Mouse (Mus musculus): ENCODE data around the gene Myo16. TPM values are rescaled to one million over a fixed set of nuclear protein-coding genes. Genes with fewer than 3 reads are reported as not detected.

Myo16 gene
- total and polyA plus RNA-seq, 3 experiments: not detected

DNA sequence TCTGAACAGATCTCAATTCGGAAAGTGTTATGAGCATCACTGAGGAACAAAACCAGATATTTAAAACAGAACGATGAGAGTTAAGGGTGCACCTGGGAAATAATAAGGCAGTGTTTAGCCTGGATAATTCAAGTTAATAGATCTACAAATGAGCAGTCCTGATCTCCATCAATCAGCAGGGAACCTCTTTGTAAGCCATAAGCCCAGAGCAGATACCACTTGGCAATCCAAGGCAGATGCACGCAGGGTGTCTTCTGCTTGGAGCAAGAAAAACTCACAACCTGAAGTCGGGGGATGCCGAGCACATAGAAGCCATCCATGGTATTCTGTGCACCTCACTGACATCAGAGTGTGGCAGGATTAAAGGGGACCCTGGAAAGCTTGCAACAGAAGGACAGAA is 31.0 kb upstream of the Myo16 start:
- no peak for DNase-seq (ENCODE audit: low read depth, low spot score)
- Histone ChIP-seq H3K4me1 (ENCODE audit: control insufficient read depth in 1 of 2, insufficient read depth in 2 of 2, low read length in 2 of 2) (no peaks in the 10 kb centered on the region), H3K9ac (ENCODE audit: control insufficient read depth, low read depth, low read length, poor library complexity, severe bottlenecking) (no peak overlapping the region), H3K79me2 (ENCODE audit: control insufficient read depth, insufficient read depth, low read length, poor library complexity) (no peaks in the 10 kb centered on the region), H3K36me3 (ENCODE audit: control insufficient read depth in 1 of 2, insufficient read depth in 2 of 2, low read length in 2 of 2) (no peaks in the 10 kb centered on the region), H3K27me3 (ENCODE audit: control insufficient read depth in 1 of 2, insufficient read depth in 2 of 2, low read length in 2 of 2) (no peaks in the 10 kb centered on the region; a peak in 1 of 4 replicates), H3K9me3 (replicated peaks; ENCODE audit: insufficient read depth, low read length) (no peaks in the 10 kb centered on the region), H3K4me3 (ENCODE audit: control insufficient read depth in 1 of 2, insufficient read depth in 1 of 2, low read depth in 2 of 2, low read length in 2 of 2) (no peak overlapping the region), H3K27ac (ENCODE audit: control insufficient read depth, low read depth, low read length) (no peak overlapping the region)
- TF ChIP-seq KAT2A (conservative IDR thresholded peaks at IDR 0.05; ENCODE audit: low read depth, low read length) (no peak), USF2 (IDR thresholded peaks at IDR 0.05; ENCODE audit: borderline replicate concordance in 1 of 2, insufficient read depth in 1 of 2, low read depth in 1 of 2, low read length in 2 of 2) (no peak), MYB (IDR thresholded peaks at IDR 0.05; ENCODE audit: low read depth, low read length) (no peak), MAFK (IDR thresholded peaks at IDR 0.05; ENCODE audit: borderline replicate concordance, low read depth, low read length) (no peak), BHLHE40 (IDR thresholded peaks at IDR 0.05; ENCODE audit: borderline replicate concordance, low read depth, low read length) (no peak), MEF2A (IDR thresholded peaks at IDR 0.05; ENCODE audit: extremely low read depth, insufficient replicate concordance, low read depth, low read length, poor library complexity, severe bottlenecking) (no peak), GABPA (IDR thresholded peaks at IDR 0.05; ENCODE audit: low read depth, low read length) (no peak), ZNF384 (IDR thresholded peaks at IDR 0.05; ENCODE audit: low read depth, low read length) (no peak), POLR2A (IDR thresholded peaks at IDR 0.05; ENCODE audit: control insufficient read depth in 1 of 2, insufficient read depth in 1 of 2, low read depth in 1 of 2, low read length in 2 of 2, poor library complexity in 1 of 2) (no peak), USF1 (IDR thresholded peaks at IDR 0.05; ENCODE audit: low read depth, low read length) (no peak), CHD1 (IDR thresholded peaks at IDR 0.05; ENCODE audit: low read depth, low read length) (no peak)

GRCm38 (mm10) chr8:10123412-10123811 is 30.3 kb upstream of the Myo16 start:
- TF ChIP-seq ZMIZ1 (IDR thresholded peaks at IDR 0.05; ENCODE audit: low read depth, low read length) (no peak), SMC3 (IDR thresholded peaks at IDR 0.05; ENCODE audit: low read depth, low read length) (no peak), NELFE (IDR thresholded peaks at IDR 0.05; ENCODE audit: low read depth, low read length) (no peak), CHD2 (IDR thresholded peaks at IDR 0.05; ENCODE audit: low read length) (no peak), NRF1 (IDR thresholded peaks at IDR 0.05; ENCODE audit: insufficient read depth, low read depth, low read length, poor library complexity, severe bottlenecking) (no peak), MEF2A (IDR thresholded peaks at IDR 0.05; ENCODE audit: extremely low read depth, insufficient replicate concordance, low read depth, low read length, poor library complexity, severe bottlenecking) (no peak), CHD1 (IDR thresholded peaks at IDR 0.05; ENCODE audit: low read depth, low read length) (no peak), ZKSCAN1 (IDR thresholded peaks at IDR 0.05; ENCODE audit: low read depth, low read length) (no peak), POLR2AphosphoS5 (IDR thresholded peaks at IDR 0.05; ENCODE audit: borderline replicate concordance, low read depth, low read length) (no peak), MYB (IDR thresholded peaks at IDR 0.05; ENCODE audit: low read depth, low read length) (no peak), UBTF (IDR thresholded peaks at IDR 0.05; ENCODE audit: borderline replicate concordance, insufficient read depth, low read depth, low read length) (no peak)
- H3K4me3 ChIP-seq (ENCODE audit: control insufficient read depth in 1 of 2, insufficient read depth in 1 of 2, low read depth in 2 of 2, low read length in 2 of 2): no peak overlapping the region
- no peak overlapping the region for H3K9ac ChIP-seq (ENCODE audit: control insufficient read depth, low read depth, low read length, poor library complexity, severe bottlenecking)
- no peaks in the 10 kb centered on the region; a peak in 1 of 4 replicates for H3K27me3 ChIP-seq (ENCODE audit: control insufficient read depth in 1 of 2, insufficient read depth in 2 of 2, low read length in 2 of 2)
- no peaks in the 10 kb centered on the region for H3K4me1 ChIP-seq (ENCODE audit: control insufficient read depth in 1 of 2, insufficient read depth in 2 of 2, low read length in 2 of 2)
- no peak for DNase-seq (ENCODE audit: low read depth, low spot score)
- H3K36me3 ChIP-seq (ENCODE audit: control insufficient read depth in 1 of 2, insufficient read depth in 2 of 2, low read length in 2 of 2): no peaks in the 10 kb centered on the region
- H3K79me2 ChIP-seq (ENCODE audit: control insufficient read depth, insufficient read depth, low read length, poor library complexity): no peaks in the 10 kb centered on the region
- no peak overlapping the region for H3K27ac ChIP-seq (ENCODE audit: control insufficient read depth, low read depth, low read length)
- no peaks in the 10 kb centered on the region for H3K9me3 ChIP-seq (replicated peaks; ENCODE audit: insufficient read depth, low read length)
